Mouse (Mus musculus): ENCODE results near the gene Hist1h2be. TPM values are rescaled to one million over a fixed set of nuclear protein-coding genes. Genes with fewer than 3 reads are reported as not detected.
A peak's percentile ranks its signal among the peaks of the same experiment; 100 is the strongest.
"Not testable (repeated sequence)": the region's sequence is repeated elsewhere in the genome, so short reads cannot be mapped to it uniquely, and the experiment has no call there.

The Hist1h2be gene
- polyA plus RNA-seq (2014; fragmentation: Nextera tagmentation; extraction: Ambion mirVana) = 1.8 and 2.2 TPM in 2 replicates

DNA sequence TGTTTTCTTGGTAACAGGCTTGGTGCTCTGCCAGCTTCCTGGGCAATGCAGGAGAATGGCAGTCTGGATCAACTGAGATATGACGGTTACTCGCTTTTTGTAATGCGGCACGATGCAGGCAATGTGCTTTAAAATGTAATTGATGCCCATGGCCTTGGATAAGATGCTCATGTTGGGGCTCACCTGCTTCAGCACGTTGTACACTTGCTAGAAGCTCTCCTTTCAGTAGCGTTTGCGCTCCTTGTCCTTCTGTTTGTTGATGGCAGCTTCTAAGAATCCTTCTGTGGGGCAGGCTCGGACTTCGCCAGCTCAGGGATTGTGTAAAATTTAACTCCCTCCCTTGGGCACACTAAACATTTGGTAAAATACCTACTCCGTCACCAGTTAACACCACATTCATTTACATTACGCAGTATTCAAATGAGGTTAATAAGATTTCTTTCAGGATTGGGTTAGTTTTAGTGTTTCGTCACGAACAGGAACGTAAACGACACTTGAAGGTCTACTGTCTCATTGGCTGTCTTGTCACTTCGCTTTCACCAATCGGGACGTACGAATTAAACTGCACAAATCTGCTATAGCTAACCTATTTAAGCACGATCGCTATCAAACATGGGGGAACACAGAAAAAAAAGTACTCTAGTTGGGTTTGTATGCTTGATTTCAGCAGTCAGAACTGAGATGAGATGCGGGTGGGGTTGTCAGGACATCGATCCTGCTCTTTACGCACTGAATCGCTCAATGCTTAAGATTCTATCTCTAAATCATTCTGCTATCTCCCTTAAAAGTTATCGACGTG lies at the start of gene Hist1h2be:
Gene Hist1h2be, minus strand, starts transcription at position 392 of the 799 bp plus-strand sequence.
- H3K4me2 ChIP-seq (replicated peaks; ENCODE audit: low read depth, low read length) = peak within 1 kb of the TSS; percentile 93
- H3K27ac ChIP-seq (ENCODE audit: low read depth, low read length) = peak within 1 kb of the TSS; percentile 96
- ATAC-seq (ENCODE audit: low FRiP score) (peak; percentile 87), DNase-seq (ENCODE audit: low spot score) (peak; percentile 81)
- no peaks in the 10 kb centered on the region for H3K9me3 ChIP-seq (ENCODE audit: control insufficient read depth, low read length)
- no peaks in the 10 kb centered on the region for H3K4me1 ChIP-seq (replicated peaks; ENCODE audit: control insufficient read depth, insufficient read depth, low read length)
- peak within 1 kb of the TSS; percentile 89 for H3K9ac ChIP-seq (ENCODE audit: low read depth, low read length)
- H3K36me3 ChIP-seq (ENCODE audit: control insufficient read depth, insufficient read depth, low read length) = no peaks in the 10 kb centered on the region
- no peaks in the 10 kb centered on the region for H3K27me3 ChIP-seq (ENCODE audit: control insufficient read depth, insufficient read depth, low read length)
- WGBS = under 1% methylated on average over 27 of the region's 27 CpGs
- H3K4me3 ChIP-seq (ENCODE audit: low read depth, low read length) = peak within 1 kb of the TSS; percentile 61

DNA sequence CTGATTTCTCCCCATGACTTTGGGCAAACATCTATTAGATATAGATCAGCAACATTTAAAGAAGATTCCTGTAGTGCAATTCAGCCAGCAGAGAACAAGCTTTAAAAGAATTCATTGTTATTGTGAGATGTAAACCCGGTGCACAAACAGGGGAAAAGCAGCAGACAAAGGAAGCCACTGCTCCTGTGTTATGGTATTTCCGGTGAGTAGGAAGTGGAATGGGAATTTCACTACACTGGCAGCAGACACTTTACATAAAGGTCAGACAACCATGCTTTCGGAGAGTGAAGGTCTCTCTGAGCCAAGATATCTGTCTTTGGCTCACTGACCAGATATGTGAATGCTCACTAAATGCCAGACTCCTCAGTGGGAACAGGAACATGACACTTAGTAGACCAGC lies 41.6 kb upstream of the Hist1h2be start:
- Histone ChIP-seq H3K4me3 (ENCODE audit: low read depth, low read length) (no peak overlapping the region), H3K9ac (ENCODE audit: low read depth, low read length) (no peak overlapping the region), H3K9me3 (ENCODE audit: control insufficient read depth, low read length) (no peaks in the 10 kb centered on the region), H3K27ac (ENCODE audit: low read depth, low read length) (no peak overlapping the region), H3K36me3 (ENCODE audit: control insufficient read depth, insufficient read depth, low read length) (no peaks in the 10 kb centered on the region), H3K4me1 (replicated peaks; ENCODE audit: control insufficient read depth, insufficient read depth, low read length) (no peaks in the 10 kb centered on the region), H3K27me3 (ENCODE audit: control insufficient read depth, insufficient read depth, low read length) (no peaks in the 10 kb centered on the region), H3K4me2 (replicated peaks; ENCODE audit: low read depth, low read length) (no peak overlapping the region)
- 84% methylated on average over 3 of the region's 3 CpGs for WGBS
- no peak for ATAC-seq (ENCODE audit: low FRiP score)
- no peak for DNase-seq (ENCODE audit: low spot score)

DNA sequence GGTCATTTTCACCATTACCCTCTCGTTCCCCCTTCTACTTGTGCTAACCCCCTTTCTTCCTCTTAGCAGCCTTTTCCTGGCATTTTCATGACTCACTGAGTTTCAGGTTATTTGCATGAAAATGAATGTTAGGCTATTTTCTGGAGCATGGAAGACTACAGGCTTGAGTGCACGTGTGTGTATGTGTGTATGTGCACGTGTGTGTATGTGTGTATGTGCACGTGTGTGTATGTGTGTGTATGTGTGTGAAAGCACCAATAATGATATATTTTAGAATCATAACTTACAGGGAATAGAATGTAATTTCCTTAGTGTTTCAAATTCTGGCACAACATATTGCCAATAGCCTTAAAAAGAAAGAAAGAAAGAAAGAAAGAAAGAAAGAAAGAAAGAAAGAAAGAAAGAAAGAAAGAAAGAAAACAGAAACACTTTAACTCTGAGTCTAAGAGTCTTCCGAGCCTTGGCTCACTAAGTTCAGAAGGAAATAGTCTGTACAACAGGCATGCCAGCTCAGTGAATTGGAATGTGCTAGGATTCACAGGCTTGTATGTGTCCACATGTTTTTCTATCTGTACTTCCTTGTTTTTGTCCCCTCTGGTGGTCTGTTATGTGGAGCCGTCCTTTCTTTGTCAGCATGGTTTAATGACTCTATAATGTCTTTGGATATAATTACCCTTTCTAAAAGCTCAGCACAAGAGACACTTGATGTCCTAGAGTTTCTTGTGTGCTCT lies 38.9 kb upstream of the Hist1h2be start:
- H3K4me3 ChIP-seq (ENCODE audit: low read depth, low read length) = no peak overlapping the region
- ATAC-seq (ENCODE audit: low FRiP score) (no peak), DNase-seq (ENCODE audit: low spot score) (no peak)
- no peak overlapping the region for H3K9ac ChIP-seq (ENCODE audit: low read depth, low read length)
- H3K27me3 ChIP-seq (ENCODE audit: control insufficient read depth, insufficient read depth, low read length) = no peaks in the 10 kb centered on the region
- H3K9me3 ChIP-seq (ENCODE audit: control insufficient read depth, low read length) = no peaks in the 10 kb centered on the region
- no peak overlapping the region for H3K27ac ChIP-seq (ENCODE audit: low read depth, low read length)
- no peaks in the 10 kb centered on the region for H3K36me3 ChIP-seq (ENCODE audit: control insufficient read depth, insufficient read depth, low read length)
- H3K4me1 ChIP-seq (replicated peaks; ENCODE audit: control insufficient read depth, insufficient read depth, low read length) = no peaks in the 10 kb centered on the region
- 77% methylated on average over 6 of the region's 6 CpGs for WGBS
- no peak overlapping the region for H3K4me2 ChIP-seq (replicated peaks; ENCODE audit: low read depth, low read length)

GRCm38 (mm10) chr13:23630653-23631052 lies 9.7 kb upstream of the Hist1h2be start:
- Histone ChIP-seq H3K4me2 (replicated peaks; ENCODE audit: low read depth, low read length) (no peak overlapping the region), H3K36me3 (ENCODE audit: control insufficient read depth, insufficient read depth, low read length) (no peaks in the 10 kb centered on the region), H3K4me3 (ENCODE audit: low read depth, low read length) (no peak overlapping the region), H3K27me3 (ENCODE audit: control insufficient read depth, insufficient read depth, low read length) (no peaks in the 10 kb centered on the region), H3K27ac (ENCODE audit: low read depth, low read length) (no peak overlapping the region), H3K9me3 (ENCODE audit: control insufficient read depth, low read length) (no peaks in the 10 kb centered on the region), H3K4me1 (replicated peaks; ENCODE audit: control insufficient read depth, insufficient read depth, low read length) (no peaks in the 10 kb centered on the region), H3K9ac (ENCODE audit: low read depth, low read length) (no peak overlapping the region)
- DNase-seq (ENCODE audit: low spot score) = no peak
- no peak for ATAC-seq (ENCODE audit: low FRiP score)
- 50% methylated on average over 1 of the region's 1 CpGs for WGBS

DNA sequence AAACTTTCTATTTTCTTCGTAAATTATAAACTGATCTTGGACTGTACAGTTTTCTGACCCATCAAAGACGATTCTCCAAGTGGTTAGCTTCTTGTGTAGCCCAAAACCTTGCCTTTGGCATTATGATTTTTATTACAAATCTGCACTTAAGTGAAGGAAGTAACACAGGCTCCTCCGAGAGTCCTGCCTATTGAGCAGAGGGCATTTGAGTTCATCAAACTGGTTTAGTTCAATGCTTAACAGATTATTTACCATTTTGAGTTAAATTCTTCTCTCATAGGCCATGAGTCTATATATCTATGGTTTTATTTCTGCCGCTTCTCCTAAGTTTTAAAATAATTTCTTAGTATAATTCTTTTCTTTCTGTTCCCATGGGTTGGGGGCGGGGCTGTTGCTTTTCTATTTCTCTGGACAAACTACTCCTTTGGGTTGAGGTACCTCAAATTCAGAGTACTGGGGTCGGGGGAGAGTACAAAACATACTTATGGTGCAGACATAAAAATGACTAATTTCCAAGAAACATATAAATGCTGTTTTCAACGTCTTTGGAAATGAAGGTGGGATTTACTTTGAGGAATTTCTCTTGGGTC lies 2.0 kb upstream of the Hist1h2be start:
- DNase-seq (ENCODE audit: low spot score) (no peak), ATAC-seq (ENCODE audit: low FRiP score) (no peak)
- peak overlapping the region; percentile 96 for H3K27ac ChIP-seq (ENCODE audit: low read depth, low read length)

GRCm38 (mm10) chr13:23622175-23622671 lies 1.3 kb upstream of the Hist1h2be start, which contains the start of gene Hist1h1e:
TSS of gene Hist1h1e (minus strand) at chr13:23622558.
- peak within 1 kb of the TSS; percentile 89 for H3K9ac ChIP-seq (ENCODE audit: low read depth, low read length)
- peak within 1 kb of the TSS; percentile 93 for H3K4me2 ChIP-seq (replicated peaks; ENCODE audit: low read depth, low read length)
- peak; percentile 95 for ATAC-seq (ENCODE audit: low FRiP score)
- not testable (repeated sequence) for H3K36me3 ChIP-seq (ENCODE audit: control insufficient read depth, insufficient read depth, low read length); H3K9me3 ChIP-seq (ENCODE audit: control insufficient read depth, low read length); H3K27me3 ChIP-seq (ENCODE audit: control insufficient read depth, insufficient read depth, low read length); H3K4me1 ChIP-seq (replicated peaks; ENCODE audit: control insufficient read depth, insufficient read depth, low read length)
- H3K27ac ChIP-seq (ENCODE audit: low read depth, low read length) = peak within 1 kb of the TSS; percentile 96
- H3K4me3 ChIP-seq (ENCODE audit: low read depth, low read length) = peak within 1 kb of the TSS; percentile 61
- WGBS = under 1% methylated on average over 51 of the region's 53 CpGs
- DNase-seq (ENCODE audit: low spot score) = peak; percentile 95

More for the DNA sequence above, 2.0 kb upstream of the Hist1h2be start:
- no peaks in the 10 kb centered on the region for H3K27me3 ChIP-seq (ENCODE audit: control insufficient read depth, insufficient read depth, low read length)
- peak overlapping the region; percentile 51 for H3K9ac ChIP-seq (ENCODE audit: low read depth, low read length)
- H3K4me1 ChIP-seq (replicated peaks; ENCODE audit: control insufficient read depth, insufficient read depth, low read length) = no peaks in the 10 kb centered on the region
- peak overlapping the region; percentile 61 for H3K4me3 ChIP-seq (ENCODE audit: low read depth, low read length)
- H3K4me2 ChIP-seq (replicated peaks; ENCODE audit: low read depth, low read length) = peak overlapping the region; percentile 93
- no peaks in the 10 kb centered on the region for H3K9me3 ChIP-seq (ENCODE audit: control insufficient read depth, low read length)
- WGBS = 30% methylated on average over 7 of the region's 7 CpGs
- H3K36me3 ChIP-seq (ENCODE audit: control insufficient read depth, insufficient read depth, low read length) = no peaks in the 10 kb centered on the region

GRCm38 (mm10) chr13:23621532-23622174 lies 729 bp upstream of the Hist1h2be start:
- peak; percentile 84 for ATAC-seq (ENCODE audit: low FRiP score)
- Histone ChIP-seq H3K4me3 (ENCODE audit: low read depth, low read length) (peak overlapping the region; percentile 61), H3K4me1 (replicated peaks; ENCODE audit: control insufficient read depth, insufficient read depth, low read length) (no peaks in the 10 kb centered on the region), H3K27ac (ENCODE audit: low read depth, low read length) (peak overlapping the region; percentile 96), H3K4me2 (replicated peaks; ENCODE audit: low read depth, low read length) (peak overlapping the region; percentile 93), H3K36me3 (ENCODE audit: control insufficient read depth, insufficient read depth, low read length) (no peaks in the 10 kb centered on the region), H3K27me3 (ENCODE audit: control insufficient read depth, insufficient read depth, low read length) (no peaks in the 10 kb centered on the region), H3K9me3 (ENCODE audit: control insufficient read depth, low read length) (no peaks in the 10 kb centered on the region), H3K9ac (ENCODE audit: low read depth, low read length) (peak overlapping the region; percentile 89)
- no peak for DNase-seq (ENCODE audit: low spot score)
- WGBS = 1% methylated on average over 18 of the region's 18 CpGs

- Histone ChIP-seq H3K4me3 (ENCODE audit: low read depth, low read length) (peak overlapping the region; percentile 61), H3K9me3 (ENCODE audit: control insufficient read depth, low read length) (no peaks in the 10 kb centered on the region), H3K4me2 (replicated peaks; ENCODE audit: low read depth, low read length) (peak overlapping the region; percentile 93), H3K27ac (ENCODE audit: low read depth, low read length) (peak overlapping the region; percentile 96), H3K9ac (ENCODE audit: low read depth, low read length) (peak overlapping the region; percentile 89), H3K4me1 (replicated peaks; ENCODE audit: control insufficient read depth, insufficient read depth, low read length) (no peaks in the 10 kb centered on the region), H3K36me3 (ENCODE audit: control insufficient read depth, insufficient read depth, low read length) (no peaks in the 10 kb centered on the region), H3K27me3 (ENCODE audit: control insufficient read depth, insufficient read depth, low read length) (no peaks in the 10 kb centered on the region)
- DNase-seq (ENCODE audit: low spot score) = peak; percentile 19
- ATAC-seq (ENCODE audit: low FRiP score) = no peak
- WGBS = 59% methylated on average over 12 of the region's 12 CpGs
These were observed 730 bp downstream of the Hist1h2be start for GRCm38 (mm10) chr13:23620056-23620732.

Data from hindbrain, embryonic 11.5 days (tissue).